Mouse (Mus musculus) cortical plate, adult 2 months (tissue): ENCODE results near the gene Pde9a.

Source experiments
- CTCF ChIP-seq: fragments of 200-500 bp; IDR thresholded peaks from 2 replicates; pipeline ENCODE4 v1.5.1; 2011; ENCODE audit warnings: mild to moderate bottlenecking, control low read depth, low read length; ENCODE audit not compliant: insufficient read depth; ENCODE audit errors: extremely low read depth
- POLR2A ChIP-seq: fragments of 200-500 bp; IDR thresholded peaks from 2 replicates; pipeline ENCODE4 v1.6.1; 2011; ENCODE audit warnings: mild to moderate bottlenecking, low read length, control low read depth; ENCODE audit not compliant: insufficient read depth; ENCODE audit errors: extremely low read depth

GRCm38 (mm10) chr17:31419995-31420394, 34.0 kb downstream of the Pde9a start:
- TF ChIP-seq POLR2A (no peak), CTCF (no peak)
